In genomic region chr3:146684811-146685675, GRCm38 (mm10) we compare ENCODE assay signal across 8 mouse cellular contexts. TPM values are rescaled to one million over a fixed set of nuclear protein-coding genes. Genes with fewer than 3 reads are reported as not detected.
DNase-seq lines count a peak whose midpoint lies in the region; ATAC-seq and TF ChIP-seq lines count a peak whose summit lies in the region.

Gene Samd13, minus strand, starts transcription at chr3:146685592.

- DNase-seq in adrenal gland, adult 8-10 months = peak; percentile 6
- DNase-seq in embryo, embryonic 9.5 days (ENCODE audit: extremely low spot score) = peak; percentile 80
- peak; percentile 75 for DNase-seq in limb, embryonic 14.5 days (ENCODE audit: low spot score)
- peak; percentile 12 to 44 for DNase-seq in spleen, postnatal 10 days (ENCODE audit: low spot score in 2 of 2)

- WGBS in intestine, embryonic 15.5 days = 2% methylated on average over 50 of the region's 50 CpGs
- WGBS in limb, embryonic 14.5 days = 1% methylated on average over 50 of the region's 50 CpGs
- 6% methylated on average over 50 of the region's 50 CpGs for WGBS in midbrain, embryonic 13.5 days

- no peaks in the 10 kb centered on the region for H3K36me3 ChIP-seq in intestine, embryonic 15.5 days
- H3K36me3 ChIP-seq in limb, embryonic 14.5 days (ENCODE audit: control insufficient read depth, insufficient read depth, low read length) = no peaks in the 10 kb centered on the region
- no peaks in the 10 kb centered on the region for H3K36me3 ChIP-seq in midbrain, embryonic 13.5 days

- H3K27me3 ChIP-seq in intestine, embryonic 15.5 days (replicated peaks) = no peaks in the 10 kb centered on the region
- H3K27me3 ChIP-seq in limb, embryonic 14.5 days (ENCODE audit: control insufficient read depth, insufficient read depth, low read length) = no peaks in the 10 kb centered on the region
- H3K27me3 ChIP-seq in midbrain, embryonic 13.5 days = peaks cover 32% of the 10 kb centered on the region

- peak within 1 kb of the TSS; percentile 90 for H3K4me2 ChIP-seq in intestine, embryonic 15.5 days (replicated peaks)
- H3K4me2 ChIP-seq in limb, embryonic 14.5 days (replicated peaks; ENCODE audit: low read depth, low read length, severe bottlenecking) = peak within 1 kb of the TSS; percentile 94
- peak within 1 kb of the TSS; percentile 83 for H3K4me2 ChIP-seq in midbrain, embryonic 13.5 days (replicated peaks)

- H3K4me3 ChIP-seq in intestine, embryonic 15.5 days (replicated peaks) = peak within 1 kb of the TSS; percentile 49
- H3K4me3 ChIP-seq in limb, embryonic 14.5 days (replicated peaks; ENCODE audit: low read length) = peak within 1 kb of the TSS; percentile 53
- H3K4me3 ChIP-seq in midbrain, embryonic 13.5 days (replicated peaks) = peak within 1 kb of the TSS; percentile 54

- 0 out of 2 replicates have a peak, but pooled peaks have one; percentile 31 for TF ChIP-seq POLR2A in limb, embryonic 14.5 days (IDR thresholded peaks at IDR 0.05; ENCODE audit: borderline replicate concordance, extremely low read depth, insufficient read depth, insufficient read length)

- H3K9ac ChIP-seq in intestine, embryonic 15.5 days = peak within 1 kb of the TSS; percentile 51
- H3K9ac ChIP-seq in limb, embryonic 14.5 days (ENCODE audit: low read depth, low read length, severe bottlenecking) = peak within 1 kb of the TSS; percentile 64
- peak within 1 kb of the TSS; percentile 60 for H3K9ac ChIP-seq in midbrain, embryonic 13.5 days (replicated peaks)

- no peak within 1 kb of the TSS for H3K27ac ChIP-seq in intestine, embryonic 15.5 days
- H3K27ac ChIP-seq in limb, embryonic 14.5 days (replicated peaks; ENCODE audit: low read depth, low read length) = 0 out of 2 replicates have a peak within 1 kb of the TSS, but pooled peaks have one; percentile 52
- H3K27ac ChIP-seq in midbrain, embryonic 13.5 days = no peak within 1 kb of the TSS

- no peaks in the 10 kb centered on the region for H3K9me3 ChIP-seq in intestine, embryonic 15.5 days
- no peaks in the 10 kb centered on the region for H3K9me3 ChIP-seq in limb, embryonic 14.5 days (ENCODE audit: control insufficient read depth, low read length)
- H3K9me3 ChIP-seq in midbrain, embryonic 13.5 days = no peaks in the 10 kb centered on the region

- peaks cover 5% of the 10 kb centered on the region; the same call in 1 of the 2 replicates for H3K4me1 ChIP-seq in intestine, embryonic 15.5 days (replicated peaks)
- peaks cover 14% of the 10 kb centered on the region for H3K4me1 ChIP-seq in limb, embryonic 14.5 days (ENCODE audit: control insufficient read depth, insufficient read depth, low read length)
- H3K4me1 ChIP-seq in midbrain, embryonic 13.5 days (replicated peaks) = peaks cover 22% of the 10 kb centered on the region

- ATAC-seq in granulocyte monocyte progenitor cell, adult 5-6 weeks (replicated peaks; ENCODE audit: poor library complexity, severe bottlenecking) = peak; percentile 38
- peak; percentile 86 for ATAC-seq in intestine, embryonic 15.5 days
- ATAC-seq in limb, embryonic 14.5 days (ENCODE audit: low FRiP score, low read depth) = peak; percentile 91
- peak; percentile 97 for ATAC-seq in midbrain, embryonic 13.5 days
- no peak for ATAC-seq in activated CD4-positive, CD25-positive, alpha-beta regulatory T cell, adult 4 months

RNA-seq across cellular contexts. Expression of gene Samd13, which starts in this region (rescaled TPM):
- 1 to 10 TPM in 1 of 4 experiments, under 1 TPM in 3; 0.42 to 1.3 (median 0.68) TPM for total RNA-seq in adrenal gland, adult 8-10 months (2022)
- total RNA-seq in granulocyte monocyte progenitor cell, adult 5-6 weeks (2014; fragmentation: Nextera tagmentation) = 1.9 TPM in 1 of 2 replicates, not detected in the other
- 0.36 and 2.2 TPM in 2 replicates for total RNA-seq in granulocyte monocyte progenitor cell, adult 5-6 weeks (2017)
- 0.53 and 0.59 TPM in 2 replicates for polyA plus RNA-seq in intestine, embryonic 15.5 days (2015; fragmentation: Nextera tagmentation; extraction: Ambion mirVana)
- polyA plus RNA-seq in limb, embryonic 14.5 days (2012; rRNA removed) = 0.55 and 0.72 TPM in 2 replicates
- polyA plus RNA-seq in limb, embryonic 14.5 days (2014; fragmentation: Nextera tagmentation; extraction: Ambion mirVana) = 0.83 and 1.4 TPM in 2 replicates
- polyA plus RNA-seq in midbrain, embryonic 13.5 days (2015; fragmentation: Nextera tagmentation; extraction: Ambion mirVana) = 0.52 and 0.63 TPM in 2 replicates
- under 1 TPM in 1 of 2 experiments, not detected in 1; 0.21 TPM for polyA plus RNA-seq in activated CD4-positive, CD25-positive, alpha-beta regulatory T cell, adult 4 months (2017; shearing (Covaris generic))

Comparison
In these comparisons a context has a peak if more than half of its experiments do, and no peak if none do; other contexts are left out.
1. Peak in ATAC-seq, H3K4me3 ChIP-seq, H3K9ac ChIP-seq and H3K4me2 ChIP-seq in intestine, embryonic 15.5 days; RNA of the gene not detected or under 1 TPM.
2. Peak in ATAC-seq, H3K4me3 ChIP-seq, H3K9ac ChIP-seq and H3K4me2 ChIP-seq in midbrain, embryonic 13.5 days; RNA of the gene not detected or under 1 TPM.
3. DNase-seq: peak in every context shown above with its lines; median percentile 80 in embryo, embryonic 9.5 days; 75 in limb, embryonic 14.5 days; 28 in spleen, postnatal 10 days; 6 in adrenal gland, adult 8-10 months.